Mouse (Mus musculus): Measurements from ENCODE around the gene Bmp5. TPM values are rescaled to one million over a fixed set of nuclear protein-coding genes. Genes with fewer than 3 reads are reported as not detected.

Gene Bmp5
- polyA plus RNA-seq, 1 experiment, result 0.20 TPM

DNA sequence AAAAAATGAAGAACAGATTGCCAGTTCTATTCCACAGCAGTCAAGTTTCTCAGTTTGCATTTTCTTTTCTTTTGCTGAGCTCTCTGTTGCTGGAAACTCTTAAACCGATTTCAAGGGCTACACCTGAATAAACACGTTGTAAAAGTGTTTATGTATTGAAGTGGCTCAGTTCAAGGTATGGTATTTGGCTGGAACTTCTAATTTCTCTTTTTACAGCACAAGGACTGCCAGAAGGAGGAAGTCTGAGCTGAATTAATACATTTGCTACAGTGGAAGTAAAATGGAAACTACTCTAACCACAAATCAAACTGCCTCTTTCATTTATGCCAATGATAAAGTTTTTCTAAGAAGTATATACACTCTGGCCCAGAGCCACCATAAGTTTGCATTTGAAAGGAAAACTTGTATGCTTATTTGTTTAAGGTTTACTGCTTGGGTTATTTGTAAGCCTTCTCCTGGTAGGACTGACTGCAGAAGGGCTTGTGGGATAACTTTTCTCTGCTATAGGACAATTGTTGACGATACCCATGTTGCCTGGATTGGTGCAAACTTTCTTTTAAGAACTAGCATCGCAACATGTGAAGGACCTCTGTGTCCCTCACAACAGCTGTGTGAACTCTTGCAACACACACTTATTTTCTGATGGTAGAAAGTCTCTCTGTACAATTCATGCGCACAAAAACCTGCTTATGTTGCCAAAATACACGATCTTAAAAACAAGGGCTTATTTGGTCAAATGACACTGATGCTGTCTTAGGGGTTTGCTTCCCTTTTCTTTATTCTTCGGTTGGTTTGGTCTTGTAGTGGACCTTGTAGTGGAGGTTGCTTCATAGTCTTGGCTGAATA is 95.4 kb downstream of the Bmp5 start:
- DNase-seq, result no peak
- WGBS, result 56% methylated on average over 7 of the region's 7 CpGs
- TF ChIP-seq CTCF (conservative IDR thresholded peaks at IDR 0.05; ENCODE audit: insufficient read depth, insufficient read length, low read depth, low read length), result no peak
- TF ChIP-seq POLR2A (IDR thresholded peaks at IDR 0.05; ENCODE audit: low read depth, low read length), result no peak
- Histone ChIP-seq H3K27me3 (replicated peaks; ENCODE audit: control insufficient read depth, insufficient read depth, low read length) (no peaks in the 10 kb centered on the region), H3K36me3 (ENCODE audit: control insufficient read depth, insufficient read depth, low read length) (no peaks in the 10 kb centered on the region), H3K4me1 (ENCODE audit: control insufficient read depth, insufficient read depth, low read length) (no peaks in the 10 kb centered on the region), H3K4me3 (ENCODE audit: insufficient read depth, low read depth, low read length) (no peak overlapping the region), H3K27ac (ENCODE audit: insufficient read depth, low read depth, low read length) (no peak overlapping the region)

- no peak for TF ChIP-seq POLR2A (IDR thresholded peaks at IDR 0.05; ENCODE audit: low read depth, low read length)
- no peak for TF ChIP-seq CTCF (conservative IDR thresholded peaks at IDR 0.05; ENCODE audit: insufficient read depth, insufficient read length, low read depth, low read length)
These were observed 101.2 kb downstream of the Bmp5 start for GRCm38 (mm10) chr9:75876333-75876732.

GRCm38 (mm10) chr9:75883481-75884190 is 108.5 kb downstream of the Bmp5 start:
- 96% methylated on average over 4 of the region's 4 CpGs for WGBS
- no peak overlapping the region for H3K4me3 ChIP-seq (ENCODE audit: insufficient read depth, low read depth, low read length)
- no peaks in the 10 kb centered on the region for H3K36me3 ChIP-seq (ENCODE audit: control insufficient read depth, insufficient read depth, low read length)
- H3K27ac ChIP-seq (ENCODE audit: insufficient read depth, low read depth, low read length), result no peak overlapping the region
- no peaks in the 10 kb centered on the region for H3K4me1 ChIP-seq (ENCODE audit: control insufficient read depth, insufficient read depth, low read length)
- H3K27me3 ChIP-seq (replicated peaks; ENCODE audit: control insufficient read depth, insufficient read depth, low read length), result no peaks in the 10 kb centered on the region
- TF ChIP-seq CTCF (conservative IDR thresholded peaks at IDR 0.05; ENCODE audit: insufficient read depth, insufficient read length, low read depth, low read length), result no peak
- TF ChIP-seq POLR2A (IDR thresholded peaks at IDR 0.05; ENCODE audit: low read depth, low read length), result no peak
- DNase-seq, result no peak

More at GRCm38 (mm10) chr9:75876333-75876732, 101.2 kb downstream of the Bmp5 start:
- Histone ChIP-seq H3K27me3 (replicated peaks; ENCODE audit: control insufficient read depth, insufficient read depth, low read length) (no peaks in the 10 kb centered on the region), H3K4me3 (ENCODE audit: insufficient read depth, low read depth, low read length) (no peak overlapping the region), H3K27ac (ENCODE audit: insufficient read depth, low read depth, low read length) (no peak overlapping the region), H3K4me1 (ENCODE audit: control insufficient read depth, insufficient read depth, low read length) (no peaks in the 10 kb centered on the region), H3K36me3 (ENCODE audit: control insufficient read depth, insufficient read depth, low read length) (no peaks in the 10 kb centered on the region)
- peak; percentile 5 for DNase-seq
- WGBS, result 57% methylated on average over 2 of the region's 2 CpGs

DNA sequence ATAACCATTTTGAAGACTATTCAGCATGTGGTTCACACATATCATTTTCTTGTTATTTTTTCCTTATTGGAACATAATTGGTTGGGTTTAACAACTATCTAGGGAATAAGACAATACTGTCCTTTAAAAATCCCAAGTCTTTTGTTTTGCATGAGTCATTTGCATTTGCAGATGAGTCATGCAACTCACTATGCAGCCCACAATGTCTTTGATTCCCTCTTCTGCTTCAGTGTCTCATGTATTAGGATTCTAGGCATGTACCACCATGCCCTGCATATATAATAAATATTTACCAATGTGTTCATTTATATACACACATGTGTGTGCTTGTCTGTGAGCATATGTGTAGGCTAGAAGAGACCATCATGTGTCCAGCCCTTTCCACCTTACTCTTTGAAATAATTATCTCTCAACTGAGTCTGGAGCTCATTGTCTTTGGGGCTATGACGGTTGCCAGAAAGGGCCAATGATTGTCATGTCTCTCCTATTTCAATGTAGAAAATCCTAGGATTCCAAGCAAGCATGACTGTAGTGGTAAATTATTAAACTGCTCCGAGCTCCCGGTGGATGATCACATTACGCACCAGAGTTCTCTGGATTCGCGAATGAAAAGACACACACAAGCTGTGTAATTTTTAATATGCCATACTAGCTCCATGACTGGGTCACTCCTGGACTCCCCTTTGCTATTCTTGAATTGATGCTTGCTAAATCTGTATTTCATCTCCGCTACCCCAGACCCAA is 111.8 kb downstream of the Bmp5 start:
- DNase-seq, result peak; percentile 57
- no peak for TF ChIP-seq POLR2A (IDR thresholded peaks at IDR 0.05; ENCODE audit: low read depth, low read length)
- no peak for TF ChIP-seq CTCF (conservative IDR thresholded peaks at IDR 0.05; ENCODE audit: insufficient read depth, insufficient read length, low read depth, low read length)
- Histone ChIP-seq H3K27me3 (replicated peaks; ENCODE audit: control insufficient read depth, insufficient read depth, low read length) (no peaks in the 10 kb centered on the region), H3K27ac (ENCODE audit: insufficient read depth, low read depth, low read length) (no peak overlapping the region), H3K4me3 (ENCODE audit: insufficient read depth, low read depth, low read length) (no peak overlapping the region), H3K4me1 (ENCODE audit: control insufficient read depth, insufficient read depth, low read length) (no peaks in the 10 kb centered on the region), H3K36me3 (ENCODE audit: control insufficient read depth, insufficient read depth, low read length) (no peaks in the 10 kb centered on the region)
- WGBS, result 40% methylated on average over 7 of the region's 7 CpGs

- DNase-seq, result no peak
- H3K4me1 ChIP-seq (ENCODE audit: control insufficient read depth, insufficient read depth, low read length), result no peaks in the 10 kb centered on the region
- WGBS, result 81% methylated on average over 8 of the region's 8 CpGs
- no peak overlapping the region for H3K4me3 ChIP-seq (ENCODE audit: insufficient read depth, low read depth, low read length)
- H3K27me3 ChIP-seq (replicated peaks; ENCODE audit: control insufficient read depth, insufficient read depth, low read length), result no peaks in the 10 kb centered on the region
- H3K36me3 ChIP-seq (ENCODE audit: control insufficient read depth, insufficient read depth, low read length), result no peaks in the 10 kb centered on the region
- H3K27ac ChIP-seq (ENCODE audit: insufficient read depth, low read depth, low read length), result no peak overlapping the region
- TF ChIP-seq POLR2A (IDR thresholded peaks at IDR 0.05; ENCODE audit: low read depth, low read length) (no peak), CTCF (conservative IDR thresholded peaks at IDR 0.05; ENCODE audit: insufficient read depth, insufficient read length, low read depth, low read length) (no peak)
These were observed 121.8 kb downstream of the Bmp5 start for GRCm38 (mm10) chr9:75896918-75897317.

DNA sequence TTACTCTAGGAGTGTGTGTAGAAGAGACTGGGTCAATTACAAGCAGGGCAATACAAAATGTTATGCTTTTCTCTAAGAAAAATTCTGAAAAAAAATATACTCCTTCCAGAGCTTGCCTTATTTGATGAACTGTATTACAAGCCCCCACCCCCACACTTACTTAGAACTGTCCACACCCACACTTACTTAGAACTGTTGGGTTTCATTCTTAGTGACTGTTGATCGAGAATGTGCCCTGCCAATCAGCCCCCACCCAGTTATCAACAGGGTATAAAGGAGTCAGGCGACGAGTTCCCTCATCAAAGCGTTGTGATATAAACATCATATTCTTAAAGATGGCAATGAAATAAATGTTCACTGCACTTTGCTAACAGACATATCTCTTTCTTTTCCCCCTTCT is 122.9 kb downstream of the Bmp5 start:
- no peak for DNase-seq
- H3K27ac ChIP-seq (ENCODE audit: insufficient read depth, low read depth, low read length), result no peak overlapping the region
- H3K4me3 ChIP-seq (ENCODE audit: insufficient read depth, low read depth, low read length), result no peak overlapping the region
- 90% methylated on average over 4 of the region's 4 CpGs for WGBS
- no peaks in the 10 kb centered on the region for H3K4me1 ChIP-seq (ENCODE audit: control insufficient read depth, insufficient read depth, low read length)
- no peaks in the 10 kb centered on the region for H3K27me3 ChIP-seq (replicated peaks; ENCODE audit: control insufficient read depth, insufficient read depth, low read length)
- TF ChIP-seq POLR2A (IDR thresholded peaks at IDR 0.05; ENCODE audit: low read depth, low read length) (no peak), CTCF (conservative IDR thresholded peaks at IDR 0.05; ENCODE audit: insufficient read depth, insufficient read length, low read depth, low read length) (no peak)
- no peaks in the 10 kb centered on the region for H3K36me3 ChIP-seq (ENCODE audit: control insufficient read depth, insufficient read depth, low read length)

Measured in kidney, adult 2 months (tissue).